Mouse (Mus musculus) activated CD4-positive, CD25-positive, alpha-beta regulatory T cell, adult 4 months (primary cell): Measurements from ENCODE around the gene Cox19. TPM values are rescaled to one million over a fixed set of nuclear protein-coding genes. Genes with fewer than 3 reads are reported as not detected.
"Not testable (repeated sequence)": the region's sequence is repeated elsewhere in the genome, so short reads cannot be mapped to it uniquely, and the experiment has no call there.

Experiments
- ATAC-seq: one replicate; pipeline ENCODE4 v1.8.0; 2017
- polyA plus RNA-seq, 2 experiments: library from polyadenylated mRNA; unstranded; fragments of 100-300 nt; shearing (Covaris generic); gene quantifications; one replicate each; pipeline ENCODE4 v1.2.1; 2017

The Cox19 gene
- 10 to 100 TPM; 62.8 to 67.6 TPM for polyA plus RNA-seq

DNA sequence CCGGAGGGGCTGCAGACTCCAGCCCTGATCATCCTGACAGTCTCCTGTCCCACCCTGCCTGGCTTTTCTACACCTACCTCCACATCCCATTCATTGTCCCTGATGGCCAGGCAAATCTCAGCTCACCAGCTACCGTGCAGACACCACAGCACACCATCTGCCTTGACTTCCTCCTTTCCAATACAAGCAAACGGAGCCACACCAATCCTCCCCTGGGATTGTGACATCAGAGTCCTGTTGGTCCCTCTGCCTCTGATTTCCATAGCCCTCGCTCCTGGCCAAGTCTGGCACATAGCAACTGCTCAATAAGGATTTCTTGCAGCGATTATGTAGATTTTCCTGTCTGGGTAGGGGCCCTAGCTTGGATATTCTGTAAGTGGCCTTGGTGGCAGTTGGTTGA lies at the start of gene Cox19:
Gene Cox19 (minus strand): TSS at position 285 of the 400 bp plus-strand sequence.
- ATAC-seq, result no peak

DNA sequence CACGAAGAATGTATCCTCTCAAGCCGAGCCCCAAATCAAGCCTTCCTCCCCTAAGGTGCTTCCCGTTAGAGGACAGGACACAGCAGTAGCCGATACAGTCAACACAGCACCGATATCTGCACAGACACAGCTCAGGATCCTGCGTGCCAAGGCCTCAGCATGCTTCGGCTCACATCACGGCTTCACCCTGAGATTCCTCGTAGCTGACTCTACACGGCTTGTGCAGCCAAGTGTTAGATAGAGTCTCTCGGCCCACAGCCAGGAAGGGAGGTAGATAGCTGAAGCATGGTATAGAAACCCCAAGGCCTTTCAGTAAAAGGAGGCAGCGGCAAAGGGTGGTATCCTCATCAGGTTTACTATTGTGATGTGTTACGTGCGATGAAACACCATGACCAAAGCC lies 48.8 kb upstream of the Cox19 start:
- ATAC-seq, result no peak

DNA sequence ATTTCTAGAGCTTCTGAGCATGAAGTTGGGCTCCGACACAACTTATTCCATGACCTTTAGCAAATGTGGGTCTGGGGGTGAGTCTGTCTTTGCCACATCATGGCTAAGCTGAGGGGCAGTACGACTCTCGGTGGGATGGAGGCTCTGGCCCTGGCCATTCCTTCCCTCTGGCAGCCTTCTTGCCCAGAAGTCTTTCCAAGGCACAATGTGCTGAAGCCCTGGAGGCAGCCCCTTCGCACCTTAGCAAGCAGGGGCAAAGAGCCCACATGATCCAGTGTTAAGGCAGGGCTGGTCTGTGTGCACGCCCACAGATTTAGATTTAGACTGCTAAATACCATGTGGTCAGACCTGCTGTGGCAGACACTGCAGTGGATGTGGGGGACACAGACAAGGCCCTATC lies 47.6 kb upstream of the Cox19 start:
- ATAC-seq, result no peak

DNA sequence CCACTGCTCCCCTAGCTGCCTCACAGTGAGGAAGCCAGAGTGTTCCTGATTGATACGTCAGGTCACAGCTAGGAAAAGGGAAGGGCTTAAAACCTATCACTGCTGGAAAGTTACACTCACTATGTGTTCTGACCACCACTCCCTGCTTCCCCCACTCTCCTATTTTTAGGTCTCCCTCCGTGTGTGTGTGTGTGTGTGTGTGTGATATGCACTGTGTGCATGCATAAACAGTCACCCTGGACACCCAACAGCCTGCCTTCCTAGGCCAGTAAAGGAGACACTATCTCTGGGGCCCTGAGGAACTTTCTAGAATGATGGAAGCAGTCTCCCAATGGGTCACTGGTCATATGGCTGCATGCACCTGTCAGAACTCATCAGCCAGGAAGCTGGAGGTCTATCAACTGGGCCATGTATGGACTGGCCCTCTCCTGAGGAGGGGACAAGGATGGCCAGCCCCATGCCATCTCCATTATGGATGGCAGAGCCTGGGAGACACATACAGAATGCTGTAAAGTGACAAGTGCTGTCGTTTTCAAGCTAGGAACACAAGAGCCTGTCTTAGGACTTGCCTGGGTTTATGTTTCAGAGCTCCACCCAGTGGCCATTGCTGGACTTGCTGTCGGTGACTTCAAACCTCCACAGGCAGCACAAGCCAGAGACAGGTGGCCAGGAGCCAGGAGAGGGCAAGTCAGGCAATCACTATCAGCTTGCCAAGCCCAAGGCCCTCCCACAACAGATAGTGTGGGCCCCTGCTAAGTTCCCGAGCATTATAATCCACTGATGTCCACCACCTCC lies 46.9 kb upstream of the Cox19 start:
- peak; percentile 90 for ATAC-seq

DNA sequence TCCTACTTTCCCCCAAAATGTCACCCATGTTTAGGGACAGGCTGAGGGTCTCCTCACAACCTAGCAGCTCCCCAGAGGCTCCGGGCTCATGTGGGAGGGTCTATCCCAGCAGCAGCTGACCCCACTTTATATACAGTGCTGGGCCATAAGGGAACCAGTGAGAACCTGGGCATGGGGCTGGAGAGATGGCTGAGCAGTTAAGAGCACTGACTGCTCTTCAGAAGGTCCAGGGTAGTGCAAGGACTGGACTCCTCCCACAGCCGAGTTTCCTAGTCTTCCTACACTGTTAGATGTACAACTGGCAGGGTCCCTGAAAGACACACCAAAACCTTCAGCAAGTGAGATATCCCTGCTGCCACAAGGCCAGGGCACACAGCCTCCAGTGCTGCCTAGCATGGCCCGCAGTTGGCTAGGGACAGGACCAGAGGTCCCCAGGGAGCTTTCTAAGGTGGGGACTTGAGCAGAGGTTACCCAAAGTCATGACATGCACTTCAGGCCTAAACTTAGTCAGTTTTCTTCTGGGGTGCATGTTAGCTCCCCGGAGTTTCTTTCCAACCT lies 46.2 kb upstream of the Cox19 start:
- no peak for ATAC-seq

DNA sequence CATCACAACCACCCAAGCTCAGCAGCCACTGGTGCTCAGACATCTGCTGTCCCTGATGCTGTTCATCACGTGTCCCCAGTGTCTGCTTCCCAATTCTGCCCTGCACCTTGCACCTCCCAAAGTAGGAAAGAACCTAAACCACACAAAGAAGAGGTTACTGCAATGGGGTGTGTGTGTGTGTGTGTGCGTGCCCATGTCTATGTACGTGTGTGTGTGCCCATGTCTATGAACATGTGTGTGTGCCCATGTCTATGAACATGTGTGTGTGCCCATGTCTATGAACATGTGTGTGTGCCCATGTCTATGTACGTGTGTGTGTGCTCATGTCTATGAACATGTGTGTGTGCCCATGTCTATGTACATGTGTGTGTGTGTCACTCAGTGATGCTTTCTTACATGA lies 44.3 kb upstream of the Cox19 start:
- no peak for ATAC-seq

- ATAC-seq, result no peak
Measured at GRCm38 (mm10) chr5:139394399-139394798, 43.2 kb upstream of the Cox19 start.

GRCm38 (mm10) chr5:139393197-139393588 lies 42.0 kb upstream of the Cox19 start:
- no peak for ATAC-seq

DNA sequence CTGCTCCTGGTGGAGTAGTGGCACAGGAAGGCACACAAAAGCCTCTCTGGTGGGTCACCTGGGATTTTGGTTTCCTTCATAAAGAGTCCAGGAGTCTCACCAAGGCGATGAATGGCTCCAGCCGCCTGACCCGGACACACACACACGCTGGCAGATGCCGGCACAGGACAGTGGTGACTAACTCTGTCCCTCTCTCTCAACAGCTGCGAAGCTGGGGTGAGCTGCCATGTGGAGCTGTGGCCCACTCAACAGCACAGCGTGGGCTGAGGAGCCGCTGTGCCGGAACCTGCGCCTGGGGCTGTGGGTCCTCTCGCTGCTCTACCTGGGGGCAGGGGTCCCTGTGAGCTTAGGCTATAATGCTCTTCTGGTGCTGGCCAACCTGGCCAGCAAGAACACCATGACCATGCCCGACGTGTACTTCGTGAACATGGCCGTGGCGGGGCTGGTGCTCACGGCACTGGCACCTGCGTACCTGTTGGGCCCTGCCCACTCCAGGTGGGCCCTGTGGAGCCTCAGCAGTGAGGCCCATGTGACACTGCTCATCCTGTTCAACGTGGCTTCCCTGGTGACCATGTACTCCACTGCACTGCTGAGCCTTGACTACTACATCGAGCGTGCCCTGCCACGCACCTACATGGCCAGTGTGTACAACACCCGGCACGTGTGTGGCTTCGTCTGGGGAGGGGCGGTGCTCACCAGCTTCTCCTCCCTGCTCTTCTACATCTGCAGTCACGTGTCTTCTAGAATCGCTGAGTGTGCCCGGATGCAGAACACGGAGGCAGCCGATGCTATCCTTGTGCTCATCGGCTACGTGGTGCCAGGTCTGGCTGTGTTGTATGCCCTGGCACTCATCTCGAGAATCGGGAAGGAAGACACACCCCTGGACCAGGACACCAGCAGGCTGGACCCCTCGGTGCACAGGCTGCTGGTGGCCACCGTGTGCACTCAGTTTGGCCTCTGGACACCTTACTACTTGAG lies 41.3 kb upstream of the Cox19 start:
- ATAC-seq, result no peak

DNA sequence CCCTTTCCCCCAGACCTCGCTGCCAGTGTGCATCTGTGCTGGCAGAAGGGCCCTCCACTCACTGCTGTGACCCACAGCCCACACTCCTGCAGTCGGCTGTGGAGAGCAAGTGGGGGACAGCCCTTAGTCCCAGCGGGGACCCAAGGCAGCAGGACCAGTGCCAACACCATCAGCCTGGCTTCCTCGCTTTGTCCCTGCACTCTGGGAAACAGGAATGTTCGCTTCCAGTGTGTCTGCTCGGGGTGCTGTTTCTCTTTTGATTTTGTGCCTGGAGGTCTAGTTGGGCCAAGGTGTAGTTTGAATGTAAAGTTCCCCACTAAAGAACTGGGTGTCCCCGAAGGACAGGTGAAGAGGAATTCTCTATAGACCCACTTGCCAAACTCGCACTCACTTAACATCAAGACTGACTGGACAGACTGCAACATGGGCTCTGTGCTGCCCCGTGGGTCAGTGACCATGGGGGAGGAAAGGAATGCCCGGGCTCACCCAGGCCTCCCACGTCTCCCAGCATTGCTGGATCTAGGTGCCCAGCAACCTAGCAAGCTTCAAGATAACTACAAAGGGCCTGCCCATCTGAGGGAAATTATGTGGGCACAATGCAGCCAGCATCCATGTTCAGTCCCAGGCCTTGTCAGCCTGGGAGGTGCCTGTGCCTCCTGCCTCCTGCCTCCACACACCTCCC lies 40.2 kb upstream of the Cox19 start:
- no peak for ATAC-seq

DNA sequence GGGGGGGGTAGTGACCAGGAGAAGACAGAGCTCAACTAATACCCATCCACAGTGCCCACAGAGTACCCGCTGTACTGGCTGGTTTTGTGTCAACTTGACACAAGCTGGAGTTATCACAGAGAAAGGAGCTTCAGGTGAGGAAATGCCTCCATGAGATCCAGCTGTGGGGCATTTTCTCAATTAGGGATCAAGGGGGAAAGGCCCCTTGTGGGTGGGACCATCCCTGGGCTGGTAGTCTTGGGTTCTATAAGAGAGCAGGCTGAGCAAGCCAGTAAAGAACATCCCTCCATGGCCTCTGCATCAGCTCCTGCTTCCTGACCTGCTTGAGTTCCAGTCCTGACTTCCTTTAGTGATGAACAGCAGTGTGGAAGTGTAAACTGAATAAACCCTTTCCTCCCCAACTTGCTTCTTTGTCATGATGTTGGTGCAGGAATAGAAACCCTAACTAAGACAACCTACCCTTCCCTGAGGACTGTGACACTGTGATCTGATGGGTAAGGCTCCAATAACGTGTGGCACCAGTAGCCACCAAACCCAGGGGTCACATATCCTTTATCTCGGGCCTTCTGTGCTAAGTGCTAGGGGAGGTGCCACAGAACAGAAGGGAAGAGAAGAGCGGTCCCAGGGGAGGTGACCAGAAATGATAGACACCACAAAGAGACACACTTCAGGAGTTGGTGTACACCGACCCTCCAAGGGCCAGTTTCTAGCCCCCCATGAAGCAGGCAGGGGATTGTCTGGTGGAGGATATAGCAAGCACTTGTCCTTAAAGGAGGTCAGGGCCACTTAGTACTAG lies 39.3 kb upstream of the Cox19 start:
- ATAC-seq, result not testable (repeated sequence)

- ATAC-seq, result no peak
Measured at GRCm38 (mm10) chr5:139389676-139390061, 38.5 kb upstream of the Cox19 start.

DNA sequence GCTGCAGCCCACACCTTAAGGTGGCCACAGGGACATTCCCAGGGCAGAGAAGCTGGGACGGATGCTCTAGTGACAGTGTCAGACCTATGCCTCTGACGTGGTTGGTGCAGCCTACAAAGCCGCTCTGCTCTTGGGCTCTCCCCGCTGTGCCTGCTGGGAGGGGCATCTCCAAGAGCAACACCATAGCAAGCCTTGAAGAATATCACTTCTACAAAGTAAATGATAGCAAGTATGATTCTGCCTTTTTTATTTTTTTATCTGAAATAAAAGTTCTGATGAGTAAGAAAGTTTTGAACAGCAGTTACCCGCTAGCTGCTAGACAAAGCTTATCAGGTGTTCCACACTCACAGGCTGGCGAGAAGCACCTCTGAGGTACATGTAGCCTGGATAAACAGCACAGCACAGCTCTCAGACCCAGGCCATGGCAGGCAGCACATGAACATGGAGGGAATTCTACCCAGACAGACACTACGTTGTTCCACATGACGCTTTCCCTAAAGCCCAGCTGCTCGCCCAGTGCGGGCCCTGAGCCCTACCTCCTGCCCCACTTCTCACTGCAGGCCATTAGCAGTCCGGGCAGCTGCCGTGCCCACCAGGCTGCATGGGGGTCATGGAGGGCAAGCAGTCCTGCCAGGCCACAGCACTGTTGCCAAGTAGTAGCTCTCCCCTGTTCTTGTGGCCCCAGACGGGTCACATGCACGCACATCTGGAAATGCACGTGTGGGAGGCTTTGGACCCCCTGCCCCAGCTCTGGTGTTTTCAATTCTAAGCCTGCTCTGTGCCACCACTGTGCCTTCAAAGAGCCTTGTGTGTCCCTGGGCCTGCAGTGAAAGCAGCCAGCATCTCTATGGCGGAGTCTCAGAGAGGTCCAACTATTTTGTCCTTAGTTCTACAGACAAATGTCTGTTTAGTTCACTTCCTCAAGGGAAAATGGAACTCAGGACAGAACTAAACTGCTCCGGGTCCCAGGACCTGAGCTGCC lies 37.8 kb upstream of the Cox19 start:
- peak; percentile 40 for ATAC-seq

DNA sequence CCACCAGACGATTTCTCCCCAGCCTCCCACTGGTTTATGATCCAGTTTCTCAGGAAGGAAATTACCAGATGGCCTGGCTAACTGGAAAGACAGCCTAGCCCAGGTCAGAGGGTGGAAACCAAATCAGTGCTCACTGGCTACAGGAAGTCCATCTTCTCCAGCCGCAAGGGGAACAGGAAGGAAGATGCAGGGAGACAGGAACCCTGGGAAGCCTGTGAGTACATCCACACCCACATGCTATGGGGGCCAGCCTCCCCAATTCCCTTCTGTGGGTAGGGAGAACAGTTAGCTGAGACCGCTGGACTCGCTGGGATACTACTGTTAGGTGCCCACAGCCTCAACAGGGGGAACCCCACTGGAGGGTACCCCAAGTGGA lies 37.0 kb upstream of the Cox19 start:
- no peak for ATAC-seq

GRCm38 (mm10) chr5:139387329-139388194 lies 36.3 kb upstream of the Cox19 start:
- no peak for ATAC-seq

GRCm38 (mm10) chr5:139386047-139386446 lies 34.8 kb upstream of the Cox19 start:
- no peak for ATAC-seq

DNA sequence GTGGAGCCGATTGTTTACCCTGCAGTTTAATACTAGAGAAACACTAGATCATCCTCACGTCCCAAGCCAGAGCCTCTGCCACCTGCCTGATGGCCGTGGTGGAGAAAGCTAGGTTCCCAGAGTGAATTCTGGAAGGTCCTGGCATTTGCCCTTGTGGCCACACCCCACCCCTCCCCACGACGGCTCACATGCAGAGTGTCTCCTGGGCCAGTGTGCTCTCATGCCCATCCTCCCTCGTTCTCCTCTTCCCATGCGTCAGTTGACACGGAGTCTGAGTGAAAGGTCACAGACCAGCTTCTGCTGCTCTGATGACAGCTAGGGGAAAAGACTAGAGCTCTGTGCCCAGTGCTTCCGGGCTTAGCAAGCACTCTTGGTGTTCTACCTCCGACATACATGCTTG lies 33.3 kb upstream of the Cox19 start:
- ATAC-seq, result peak; percentile 28

DNA sequence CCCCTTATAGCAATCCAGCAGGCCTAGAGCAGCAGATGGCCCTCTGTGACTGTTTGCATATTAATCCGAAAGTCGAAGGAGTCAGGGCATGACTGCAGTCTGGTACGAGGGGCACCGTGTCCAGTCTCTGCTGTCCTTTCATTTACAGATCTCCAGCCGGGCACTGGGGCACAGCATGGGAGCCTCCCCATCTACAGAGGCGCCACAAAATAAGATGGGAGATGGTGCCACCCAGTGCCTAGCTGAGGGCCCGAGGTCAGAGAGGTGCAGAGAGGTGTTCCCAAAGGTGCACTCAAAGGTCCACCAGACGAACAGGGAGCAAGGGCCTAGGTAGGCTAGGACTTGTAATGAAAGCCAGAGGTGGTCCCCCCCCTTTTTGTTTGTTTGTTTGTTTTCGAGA lies 32.0 kb upstream of the Cox19 start:
- ATAC-seq, result no peak

DNA sequence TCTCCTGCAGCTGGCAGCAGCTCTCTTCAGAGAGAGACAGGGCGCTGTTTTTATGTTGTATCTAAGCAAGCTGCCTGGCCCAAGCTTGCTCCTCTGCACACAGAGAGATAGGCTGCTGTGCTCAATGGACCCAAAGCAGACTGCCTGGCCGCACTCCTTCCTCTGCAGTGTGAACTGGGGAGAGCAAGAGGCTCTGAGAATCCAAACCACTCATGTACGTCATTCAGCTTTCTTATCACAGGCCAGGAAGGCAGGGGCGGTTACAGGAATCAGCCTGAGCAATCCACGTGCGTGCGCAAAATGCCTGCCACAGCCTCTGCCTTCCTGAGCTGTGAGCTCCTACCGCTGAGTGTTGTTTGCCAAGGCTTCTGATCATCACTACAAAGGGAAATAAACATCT lies 31.5 kb upstream of the Cox19 start:
- ATAC-seq, result peak; percentile 75
